Mouse (Mus musculus): ENCODE data around the gene Txndc5. TPM values are rescaled to one million over a fixed set of nuclear protein-coding genes. Genes with fewer than 3 reads are reported as not detected.

Txndc5 gene
- total RNA-seq, 2 experiments from 2014 or later, result 43.5 to 46.1 TPM

DNA sequence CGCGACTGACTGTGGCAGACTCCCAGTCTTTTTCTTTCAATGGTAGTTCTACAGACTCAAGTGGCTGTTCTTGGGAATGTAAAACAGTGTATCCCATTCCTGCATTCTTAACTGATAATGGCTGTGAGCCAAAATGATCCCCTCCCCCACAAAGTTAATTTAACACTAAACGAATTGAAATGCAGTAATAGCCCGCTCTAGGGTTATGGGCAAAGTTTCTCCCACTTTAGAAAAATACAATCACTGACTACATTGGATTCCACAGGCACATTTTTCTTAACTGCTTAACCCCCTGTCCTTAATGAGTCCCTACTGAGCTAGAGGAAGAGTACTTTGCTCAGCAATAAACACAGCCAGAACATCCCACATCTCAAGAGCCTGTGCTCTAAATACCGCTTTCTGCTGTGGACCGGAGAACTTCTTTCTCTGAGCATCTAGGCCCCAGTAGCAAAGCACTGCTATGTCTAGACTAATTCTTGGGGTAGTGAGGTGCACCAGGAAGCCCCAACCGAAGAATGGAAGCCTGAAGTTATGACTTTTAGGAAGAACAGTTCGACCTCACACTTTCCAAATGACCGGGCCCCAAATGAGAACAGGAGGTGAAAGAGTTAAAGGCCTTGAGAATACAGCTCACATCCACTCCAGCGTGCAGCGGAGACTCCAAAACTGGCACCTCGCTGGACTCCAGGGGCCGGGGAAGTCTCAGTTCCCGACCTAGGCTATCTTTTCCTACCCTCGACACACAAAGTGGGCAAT lies 1.4 kb downstream of the Txndc5 start:
- DNase-seq (ENCODE audit: low spot score in 2 of 2), result peak; percentile 13 to 18
- intact Hi-C loops (cut with DNase I), result no loop called here

DNA sequence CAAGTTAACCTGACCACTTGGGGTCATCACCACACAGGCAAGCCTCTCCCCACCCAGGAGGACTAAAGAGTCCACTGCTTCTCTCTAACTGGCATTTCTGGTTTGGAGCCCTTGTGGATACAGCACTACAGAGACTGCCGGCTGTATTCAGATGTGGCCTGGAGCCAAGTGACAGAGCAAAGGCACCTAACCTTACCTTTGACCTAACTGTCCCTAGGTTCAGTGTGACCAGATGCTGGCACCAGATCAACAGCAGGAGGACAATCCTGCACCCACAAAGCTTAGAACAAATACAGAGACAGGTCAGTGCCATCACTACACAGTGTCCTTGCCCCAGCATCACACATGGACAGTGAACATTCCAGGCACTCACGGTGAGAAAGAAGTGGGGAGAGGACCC lies 2.5 kb downstream of the Txndc5 start:
- DNase-seq (ENCODE audit: low spot score in 2 of 2), result no peak
- intact Hi-C loops (cut with DNase I), result no loop called here

DNA sequence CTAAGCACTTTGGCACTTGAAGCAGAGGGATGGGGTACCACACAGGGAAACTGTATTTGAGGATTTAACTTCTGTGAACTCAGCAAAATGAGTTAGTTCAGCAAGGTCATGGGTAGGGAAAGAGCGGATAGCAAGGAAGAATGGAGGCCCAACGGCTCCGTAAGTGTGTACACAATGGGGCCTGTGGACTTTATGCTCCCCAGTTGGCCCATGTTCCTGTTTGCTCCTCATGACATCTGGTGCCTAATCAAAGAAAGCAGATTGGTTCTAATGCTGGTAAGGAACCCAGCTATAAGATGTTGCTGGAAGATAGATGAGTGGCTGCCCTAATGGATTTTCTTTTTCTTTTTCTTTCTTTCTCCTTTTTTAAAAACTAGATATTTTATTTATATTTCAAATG lies 3.4 kb downstream of the Txndc5 start:
- intact Hi-C loops (cut with DNase I), result no loop called here
- DNase-seq (ENCODE audit: low spot score in 2 of 2), result no peak

DNA sequence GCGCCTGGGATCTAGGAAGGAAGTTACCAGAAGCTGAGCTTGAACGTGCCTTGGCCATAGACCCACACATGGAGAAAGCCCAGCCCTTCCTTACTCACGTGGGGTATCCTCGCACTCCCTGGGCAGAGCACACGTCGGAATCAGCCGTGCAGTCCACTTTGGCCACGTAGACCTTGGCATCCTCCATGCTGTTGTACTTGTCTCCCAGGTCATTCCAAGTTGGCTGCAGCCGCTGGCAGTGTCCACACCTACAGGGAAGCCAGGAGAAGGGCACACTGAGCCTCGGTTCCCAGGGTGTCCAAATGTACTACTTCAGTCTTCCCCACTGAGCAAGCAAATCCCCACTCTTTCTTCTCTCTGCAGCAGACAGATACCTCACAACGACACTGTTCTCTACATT lies 5.4 kb downstream of the Txndc5 start:
- no peak for DNase-seq (ENCODE audit: low spot score in 2 of 2)
- intact Hi-C loops (cut with DNase I), result no loop called here

DNA sequence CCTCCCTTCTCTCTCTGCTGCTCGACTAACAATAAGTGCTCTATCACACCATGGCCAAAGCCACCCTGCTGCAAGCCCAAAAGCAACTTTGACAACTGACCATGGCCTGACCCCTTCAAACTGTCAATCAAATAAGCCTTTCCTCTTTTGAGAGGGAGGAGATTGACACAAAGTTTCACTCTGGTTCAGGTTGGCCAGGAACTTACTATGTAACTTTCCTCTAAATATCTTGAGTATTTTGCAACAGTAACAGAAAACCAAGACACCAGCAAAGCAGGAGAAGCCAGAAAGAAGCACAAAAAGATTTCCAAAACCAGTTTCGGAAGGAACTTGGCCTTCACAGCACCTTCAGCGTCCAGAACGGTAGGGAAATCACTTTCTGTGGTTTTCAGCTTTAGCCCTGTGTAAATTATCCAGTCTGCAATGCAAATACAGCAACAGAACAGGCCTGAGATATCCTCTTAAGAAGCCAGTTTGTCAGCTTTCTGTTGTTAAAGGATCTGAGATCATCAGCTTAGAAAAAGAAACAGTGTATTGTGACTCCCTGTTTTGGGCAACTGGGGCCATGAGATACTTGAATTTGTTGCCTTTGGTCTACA lies 6.5 kb downstream of the Txndc5 start:
- DNase-seq (ENCODE audit: low spot score in 2 of 2), result no peak
- intact Hi-C loops (cut with DNase I), result no loop called here

DNA sequence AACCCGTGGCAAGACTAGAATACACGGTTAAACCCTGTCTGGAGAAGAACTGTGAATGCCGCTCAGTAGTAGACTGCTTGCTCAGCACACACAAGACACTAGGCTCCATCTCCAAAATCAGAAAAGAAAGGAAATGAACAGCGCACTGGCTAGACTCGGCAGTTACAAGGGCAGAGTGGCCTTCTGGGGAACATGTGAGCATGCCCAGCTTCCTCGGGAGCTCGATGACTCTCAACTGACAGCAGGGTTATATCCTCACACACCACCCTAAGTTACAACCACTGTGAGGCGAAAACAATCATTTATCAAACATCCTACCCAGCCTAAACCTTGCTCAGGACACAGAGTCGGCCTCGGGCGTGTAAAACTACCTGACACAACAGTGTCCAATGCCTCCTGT lies 8.3 kb downstream of the Txndc5 start:
- no peak for DNase-seq (ENCODE audit: low spot score in 2 of 2)
- intact Hi-C loops (cut with DNase I), result no loop called here

DNA sequence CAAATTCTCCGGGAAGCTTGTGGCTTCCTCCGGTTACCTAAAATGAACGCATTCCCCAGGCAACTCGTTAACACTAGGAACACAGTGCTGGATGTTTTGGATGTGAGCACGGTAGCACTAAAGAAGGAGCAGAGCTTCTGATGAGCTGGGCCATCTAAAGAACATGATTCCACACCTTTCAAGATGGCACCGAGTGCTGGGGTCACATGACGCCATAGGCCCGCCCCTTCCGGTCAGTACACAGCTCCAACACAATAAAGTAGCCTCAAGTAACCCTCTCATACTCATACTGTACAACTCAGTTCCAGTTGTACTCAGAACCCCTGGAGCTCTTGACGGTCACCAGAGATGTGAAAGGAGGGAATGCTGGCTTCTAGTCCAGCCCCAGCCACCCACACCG lies 12.0 kb downstream of the Txndc5 start:
- intact Hi-C loops (cut with DNase I), result no loop called here
- DNase-seq (ENCODE audit: low spot score in 2 of 2), result no peak

DNA sequence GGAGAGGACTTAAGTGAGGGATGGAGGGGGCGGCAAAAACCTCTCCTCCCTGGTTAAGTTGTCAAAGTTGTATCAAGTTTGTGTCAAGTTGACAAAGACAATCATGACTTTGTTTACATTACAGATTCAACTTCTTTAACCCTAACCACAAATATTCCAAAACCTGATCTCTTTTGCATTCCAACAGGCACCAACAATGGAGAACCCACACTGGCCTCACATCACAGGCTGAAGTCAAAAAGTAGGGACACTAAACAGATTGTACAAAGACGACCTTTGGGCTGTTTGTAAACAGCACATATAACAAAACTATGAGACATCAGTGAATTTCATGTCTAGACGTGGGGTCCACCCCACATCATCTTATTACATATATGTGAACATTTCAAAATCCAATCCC lies 12.8 kb downstream of the Txndc5 start:
- intact Hi-C loops (cut with DNase I), result no loop called here
- no peak for DNase-seq (ENCODE audit: low spot score in 2 of 2)

DNA sequence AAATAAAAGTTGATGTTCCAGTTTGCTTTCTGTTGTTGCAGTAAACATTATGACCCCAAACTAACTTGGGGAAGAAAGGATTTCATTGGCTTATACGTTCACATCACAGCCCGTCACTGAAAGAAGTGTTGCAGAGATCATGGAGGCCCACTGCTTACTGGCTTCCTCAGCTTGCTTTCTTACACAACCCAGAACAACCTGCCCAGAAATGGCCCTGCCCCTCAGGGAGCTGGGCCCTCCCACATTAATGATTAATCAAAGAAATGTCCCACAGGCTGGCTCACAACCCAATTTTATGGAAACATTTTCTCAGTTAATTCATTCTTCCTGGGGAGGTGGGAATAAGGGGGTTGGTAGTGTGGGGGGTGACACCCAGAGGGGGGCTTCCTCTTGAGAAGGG lies 13.2 kb downstream of the Txndc5 start:
- intact Hi-C loops (cut with DNase I), result no loop called here
- DNase-seq (ENCODE audit: low spot score in 2 of 2), result no peak

DNA sequence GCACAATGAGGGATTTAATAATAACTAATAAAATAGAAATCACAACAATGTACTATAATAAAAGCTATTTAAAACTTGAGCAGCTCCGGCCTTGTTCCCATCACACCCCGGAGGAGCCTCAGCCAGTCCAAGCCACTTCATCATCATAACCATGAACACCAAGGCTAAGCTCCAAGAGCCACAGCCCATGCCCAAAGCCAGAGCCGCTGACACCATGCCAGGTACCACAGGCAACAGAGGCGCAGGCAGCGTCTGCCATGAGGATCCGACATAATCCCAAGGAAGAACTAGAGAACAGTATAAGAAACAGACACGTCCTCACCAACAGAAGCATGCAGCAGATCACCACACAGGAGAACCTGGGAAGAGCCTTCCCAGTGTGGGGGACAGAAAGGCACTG lies 14.7 kb downstream of the Txndc5 start:
- intact Hi-C loops (cut with DNase I), result no loop called here
- DNase-seq (ENCODE audit: low spot score in 2 of 2), result no peak

DNA sequence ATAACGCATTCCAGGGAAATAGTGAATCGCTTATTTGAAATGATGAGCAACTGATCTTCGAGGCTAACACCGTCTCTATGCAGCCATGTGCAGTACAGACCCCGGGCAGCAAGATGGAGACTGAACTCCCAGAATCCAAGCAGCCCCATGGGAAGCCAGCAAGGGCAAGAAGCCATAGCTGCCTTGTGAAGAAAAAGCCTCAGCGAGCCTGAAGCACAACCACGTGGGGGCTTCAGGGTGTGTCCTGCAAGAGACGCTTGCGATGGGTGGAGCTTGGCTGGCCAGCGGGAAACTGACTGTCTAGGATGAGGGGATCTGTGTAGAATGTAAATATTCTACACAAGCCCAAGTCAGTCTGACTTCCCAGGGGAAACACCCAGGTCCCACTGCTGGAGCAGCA lies 16.6 kb downstream of the Txndc5 start:
- intact Hi-C loops (cut with DNase I), result no loop called here
- DNase-seq (ENCODE audit: low spot score in 2 of 2), result no peak

DNA sequence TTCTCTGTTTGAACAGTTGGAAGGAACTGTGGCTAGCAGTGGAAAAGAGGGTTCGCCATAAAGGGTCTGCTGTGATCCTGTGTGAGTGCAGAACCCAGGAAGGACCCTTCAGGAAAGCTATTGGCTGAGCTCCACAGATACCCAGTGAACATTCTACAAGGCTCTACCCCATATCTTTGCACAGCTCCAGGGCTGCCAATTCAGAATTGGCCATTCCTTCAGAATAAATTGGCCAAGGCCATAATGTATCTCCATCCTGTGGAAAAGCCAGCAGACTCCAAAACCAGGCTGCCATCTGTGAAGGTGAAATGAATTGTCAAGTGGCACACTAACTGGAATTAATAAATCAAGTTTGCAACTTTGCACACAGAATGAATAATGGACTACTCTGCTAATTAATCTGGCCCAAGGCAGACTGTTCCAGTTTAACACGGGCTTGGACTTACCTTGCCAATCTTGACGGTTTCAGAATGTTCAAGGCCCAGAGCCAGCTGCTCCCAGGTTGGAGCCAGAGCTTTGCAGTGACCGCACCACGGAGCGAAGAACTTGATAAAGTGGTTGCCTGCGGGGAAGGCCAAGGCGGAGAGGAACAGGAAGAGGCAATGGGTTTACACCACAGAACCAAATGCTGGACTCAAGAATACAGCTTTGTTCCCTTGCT lies 18.8 kb downstream of the Txndc5 start:
- intact Hi-C loops (cut with DNase I), result loop anchor here (5.0 kb wide), 1 partner anchor 168 kb away; no protein-coding TSS in a partner anchor
- no peak for DNase-seq (ENCODE audit: low spot score in 2 of 2)

DNA sequence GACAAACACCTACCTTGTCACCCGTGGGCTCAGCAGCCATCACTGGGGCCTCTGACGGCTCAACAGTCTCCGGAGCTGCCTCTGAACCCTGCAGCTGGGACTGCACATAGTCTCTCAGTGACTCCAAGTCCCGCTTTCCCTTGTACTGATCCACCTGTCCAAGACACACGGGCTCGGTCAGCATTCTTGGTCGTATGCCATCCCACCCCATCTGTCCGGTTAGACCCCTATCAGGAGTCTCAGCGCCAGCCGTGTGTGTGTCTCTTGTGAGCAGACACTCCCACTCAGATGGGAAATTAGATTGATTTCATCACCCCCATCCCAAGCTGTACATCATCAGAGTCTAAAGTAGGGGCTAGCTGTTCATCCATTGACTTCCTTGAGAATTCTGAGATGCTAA lies 21.7 kb downstream of the Txndc5 start:
- DNase-seq (ENCODE audit: low spot score in 2 of 2), result no peak
- intact Hi-C loops (cut with DNase I), result loop anchor here (5.0 kb wide), 1 partner anchor 165 kb away; no protein-coding TSS in a partner anchor

DNA sequence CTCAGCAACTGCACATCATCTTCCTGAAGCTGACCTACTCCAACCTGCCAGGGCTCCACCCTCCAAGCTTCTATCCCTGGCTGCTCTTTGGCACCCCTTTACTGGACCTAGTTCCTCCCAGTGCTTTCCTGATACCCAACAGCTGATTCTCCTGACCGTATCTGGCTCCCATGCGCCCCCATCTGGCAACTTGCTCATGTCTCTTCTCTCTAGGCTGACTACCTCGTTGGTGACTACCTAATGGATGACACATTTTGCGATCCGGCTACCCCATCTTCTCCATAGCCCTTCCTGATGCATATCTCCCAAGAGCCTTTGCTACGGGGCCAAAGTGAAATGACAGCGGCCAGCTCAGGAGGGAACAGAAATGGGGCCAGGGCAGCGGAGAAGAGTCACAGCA lies 22.3 kb downstream of the Txndc5 start:
- intact Hi-C loops (cut with DNase I), result loop anchor here (5.0 kb wide), 1 partner anchor 164 kb away; no protein-coding TSS in a partner anchor
- peak; percentile 22 to 47 for DNase-seq (ENCODE audit: low spot score in 2 of 2)

DNA sequence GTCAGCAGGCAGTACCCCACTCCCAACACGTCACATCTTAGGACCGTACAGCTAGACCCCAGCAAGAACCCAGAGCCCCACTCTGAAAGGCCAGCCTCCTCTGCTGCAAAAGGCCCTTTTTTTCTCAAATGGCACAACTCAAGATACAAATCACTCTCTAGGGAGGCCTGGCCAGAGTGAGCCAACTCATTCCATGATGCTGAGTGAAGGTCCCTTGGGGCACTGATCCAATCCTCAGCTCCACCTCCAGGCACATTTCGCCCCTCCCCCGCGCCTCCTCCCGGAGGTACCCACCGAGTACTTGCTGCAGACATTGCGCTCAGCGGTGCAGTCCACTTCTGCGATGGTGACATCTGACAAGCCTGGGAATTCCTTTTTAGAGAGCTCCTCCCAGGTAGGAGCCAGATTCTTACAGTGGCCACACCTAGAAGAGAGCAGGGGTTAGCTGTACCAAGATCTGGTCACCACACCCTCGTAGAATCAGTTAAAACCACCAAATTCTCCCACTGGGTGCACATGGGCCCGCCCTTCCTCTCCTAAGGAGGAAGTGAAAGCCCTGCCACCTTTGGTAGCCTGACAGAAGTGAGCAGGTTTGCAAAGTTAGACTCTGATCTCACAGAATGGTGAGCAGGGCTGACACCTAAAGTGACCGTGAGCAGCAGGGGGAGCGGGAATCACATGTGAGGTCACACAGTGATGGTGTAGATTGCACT lies 25.3 kb downstream of the Txndc5 start:
- intact Hi-C loops (cut with DNase I), result no loop called here
- no peak for DNase-seq (ENCODE audit: low spot score in 2 of 2)

DNA sequence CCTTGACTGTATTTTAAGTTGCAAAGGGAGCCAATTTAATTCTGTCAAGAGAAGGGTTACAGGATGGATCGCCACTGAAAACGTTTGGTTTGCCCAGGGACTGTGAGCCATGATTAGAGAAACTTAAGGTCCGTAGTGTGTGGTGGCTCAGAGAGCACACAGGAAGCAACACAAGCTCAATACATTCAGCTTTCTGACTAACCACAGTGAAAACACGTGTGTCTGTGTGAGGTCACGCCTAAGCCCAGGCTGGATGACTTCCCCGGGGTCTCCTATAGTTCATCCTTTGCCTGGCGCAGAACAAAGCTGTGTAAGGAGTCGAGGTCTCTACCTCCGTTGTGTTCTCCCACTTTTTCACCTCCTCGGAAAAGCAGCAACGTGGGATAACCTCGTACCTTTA lies 27.3 kb downstream of the Txndc5 start:
- DNase-seq (ENCODE audit: low spot score in 2 of 2), result no peak
- intact Hi-C loops (cut with DNase I), result no loop called here

DNA sequence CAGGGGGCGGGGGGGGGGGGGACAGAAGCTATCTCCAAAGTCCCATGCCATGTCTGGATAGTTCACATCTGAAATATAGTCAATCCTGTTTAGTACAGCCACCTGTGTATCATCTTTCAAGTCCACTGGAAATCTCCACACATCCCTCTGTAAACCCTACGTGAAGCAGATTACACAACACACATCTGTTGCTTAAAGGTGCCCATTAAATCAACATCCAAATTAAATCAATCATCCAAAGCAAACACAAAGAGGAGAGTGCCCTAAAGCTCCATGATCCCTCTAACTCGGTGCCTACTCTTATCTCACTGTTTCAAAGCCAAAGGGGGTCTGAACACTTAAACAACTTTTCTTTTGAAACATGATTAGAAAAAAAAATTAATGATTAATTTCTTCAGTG lies 31.9 kb downstream of the Txndc5 start:
- no peak for DNase-seq (ENCODE audit: low spot score in 2 of 2)
- intact Hi-C loops (cut with DNase I), result no loop called here

DNA sequence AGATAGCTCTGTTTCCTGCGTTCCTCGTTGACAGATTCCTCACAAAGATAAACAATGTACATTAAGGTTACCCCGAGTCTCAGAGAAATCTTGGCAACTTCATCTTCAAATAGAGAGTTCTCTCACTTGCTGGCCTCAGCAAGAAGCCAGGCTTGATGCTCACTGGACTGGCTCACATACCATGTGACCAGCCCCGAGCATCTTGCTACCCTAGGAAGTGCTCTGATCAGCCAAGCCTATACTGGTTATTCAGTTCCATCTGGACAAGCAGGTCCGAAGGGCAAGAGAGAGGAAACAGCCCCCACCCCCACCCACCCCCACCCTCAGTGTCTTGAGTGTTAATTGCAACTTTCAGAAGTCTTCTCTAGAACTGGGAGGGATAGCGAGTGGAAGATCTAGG lies 41.9 kb downstream of the Txndc5 start:
- DNase-seq (ENCODE audit: low spot score in 2 of 2), result no peak
- intact Hi-C loops (cut with DNase I), result no loop called here

DNA sequence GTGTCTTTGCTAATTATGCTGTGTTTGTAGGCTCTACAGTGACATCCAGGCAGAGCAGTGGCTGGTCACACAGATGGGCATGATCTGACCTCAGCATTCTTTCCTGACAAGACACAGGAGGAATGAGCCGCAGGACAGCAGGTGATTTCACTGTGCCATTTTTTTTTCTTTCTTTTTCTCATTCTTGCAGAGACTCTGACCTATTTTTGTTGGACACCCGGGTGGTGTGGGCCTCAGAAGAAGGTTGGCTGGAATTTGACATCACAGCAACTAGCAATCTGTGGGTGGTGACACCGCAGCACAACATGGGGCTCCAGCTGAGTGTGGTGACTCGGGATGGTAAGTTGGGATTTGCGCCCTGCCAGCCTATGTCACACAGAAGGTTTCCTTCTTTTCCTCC lies 43.9 kb downstream of the Txndc5 start:
- peak in 1 of 2 experiments; percentile 25 for DNase-seq (ENCODE audit: low spot score in 2 of 2)
- intact Hi-C loops (cut with DNase I), result no loop called here

DNA sequence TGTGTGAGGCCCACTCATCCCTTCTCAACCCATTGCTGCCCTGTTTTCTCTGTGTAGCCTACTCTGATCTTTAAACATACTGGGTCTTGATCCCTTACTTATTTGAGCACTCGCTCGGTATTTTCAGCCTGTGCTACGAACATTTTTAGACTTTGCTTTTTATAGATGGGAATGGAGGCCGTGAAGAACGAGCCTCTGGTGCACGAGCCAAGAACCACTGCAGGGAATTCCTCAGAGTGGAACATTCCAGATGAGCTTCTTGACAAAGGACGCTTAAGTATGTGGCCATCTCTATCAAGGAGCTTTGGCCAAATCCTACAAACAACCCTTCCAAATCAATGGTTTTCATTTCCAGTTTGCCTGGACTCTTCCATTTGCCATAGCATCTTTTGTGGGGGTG lies 47.6 kb downstream of the Txndc5 start:
- intact Hi-C loops (cut with DNase I), result no loop called here
- DNase-seq (ENCODE audit: low spot score in 2 of 2), result peak in 1 of 2 experiments; percentile 58

Data from left cerebral cortex, postnatal 25 days (tissue).